Mouse (Mus musculus) retina, postnatal 7 days (tissue): ENCODE results near the gene Dnaic1.
"Not testable (repeated sequence)": the region's sequence is repeated elsewhere in the genome, so short reads cannot be mapped to it uniquely, and the experiment has no call there.

ENCODE experiments used
- DNase-seq: peaks from one replicate; pipeline ENCODE4 v3.0.0-alpha.2; 2012; ENCODE audit warnings: low read depth, low spot score

Dnaic1 gene

DNA sequence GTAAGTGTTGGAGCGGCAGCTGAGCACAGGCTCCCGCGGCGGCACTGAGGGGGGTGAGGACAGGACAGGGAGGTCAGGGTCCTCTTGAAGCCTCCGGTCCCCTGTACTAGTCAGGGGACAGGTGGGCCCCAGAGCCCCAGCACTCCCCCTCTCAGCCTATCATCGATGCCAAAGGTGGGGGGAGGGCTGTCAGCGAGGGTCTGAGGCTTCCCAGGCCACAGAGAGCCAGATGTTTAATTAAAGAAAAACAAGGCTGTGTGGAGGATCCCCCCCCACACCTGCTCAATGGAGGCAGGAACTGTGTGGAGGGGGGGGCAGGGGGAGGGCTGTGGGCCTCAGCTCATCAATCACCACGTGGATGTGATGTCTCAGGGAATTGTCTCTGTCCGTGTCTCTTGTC is 94.0 kb downstream of the Dnaic1 start:
- no peak for DNase-seq

- DNase-seq: no peak
Measured at GRCm38 (mm10) chr4:41664533-41664932, 95.0 kb downstream of the Dnaic1 start.

- DNase-seq: no peak
Measured at GRCm38 (mm10) chr4:41665009-41665675, 95.6 kb downstream of the Dnaic1 start.

DNA sequence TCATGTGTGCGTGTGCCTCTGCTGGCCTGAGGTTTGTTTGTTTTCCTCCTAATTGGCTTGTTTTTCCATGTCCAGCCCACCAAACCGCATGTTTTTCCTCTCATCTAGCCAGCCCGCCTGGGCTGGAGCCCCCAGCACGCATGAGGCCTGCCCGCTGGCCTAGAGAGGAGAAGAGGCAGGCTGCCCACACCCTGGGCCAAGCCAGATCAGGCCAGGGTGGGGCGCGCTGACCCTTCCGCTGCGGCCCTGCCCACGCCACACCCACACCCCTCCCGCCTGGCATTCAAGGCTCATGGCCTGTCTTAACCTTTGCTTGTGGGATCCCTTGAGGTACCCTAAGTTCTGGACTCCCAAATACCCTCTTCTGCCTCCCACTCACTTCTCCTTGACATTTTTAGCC is 97.1 kb downstream of the Dnaic1 start:
- no peak for DNase-seq

DNA sequence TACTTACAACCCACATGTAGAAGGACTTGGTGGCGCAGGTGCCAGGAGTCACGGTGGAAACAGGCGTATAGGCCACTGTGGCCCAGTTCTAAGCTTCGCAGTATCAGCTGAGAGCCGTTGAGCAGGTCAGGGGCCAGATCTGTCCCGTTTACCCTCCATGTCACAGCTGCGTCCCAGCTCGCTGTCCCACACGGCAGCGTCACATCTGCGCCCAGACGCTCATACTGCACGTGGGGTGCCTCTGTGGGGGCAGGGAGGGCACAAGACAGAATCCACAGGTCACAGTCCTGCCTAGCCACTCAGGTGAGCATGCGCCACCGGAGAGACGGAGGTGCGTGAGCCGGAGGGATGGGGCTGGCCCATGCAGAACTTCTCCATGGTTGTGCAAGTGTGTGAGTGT is 101.3 kb downstream of the Dnaic1 start:
- no peak for DNase-seq

- DNase-seq: no peak
Measured at GRCm38 (mm10) chr4:41671500-41671899, 101.9 kb downstream of the Dnaic1 start.

- peak; percentile 45 for DNase-seq
Measured at GRCm38 (mm10) chr4:41671963-41672480, 102.4 kb downstream of the Dnaic1 start.

- no peak for DNase-seq
Measured at GRCm38 (mm10) chr4:41672522-41672963, 103.0 kb downstream of the Dnaic1 start.

DNA sequence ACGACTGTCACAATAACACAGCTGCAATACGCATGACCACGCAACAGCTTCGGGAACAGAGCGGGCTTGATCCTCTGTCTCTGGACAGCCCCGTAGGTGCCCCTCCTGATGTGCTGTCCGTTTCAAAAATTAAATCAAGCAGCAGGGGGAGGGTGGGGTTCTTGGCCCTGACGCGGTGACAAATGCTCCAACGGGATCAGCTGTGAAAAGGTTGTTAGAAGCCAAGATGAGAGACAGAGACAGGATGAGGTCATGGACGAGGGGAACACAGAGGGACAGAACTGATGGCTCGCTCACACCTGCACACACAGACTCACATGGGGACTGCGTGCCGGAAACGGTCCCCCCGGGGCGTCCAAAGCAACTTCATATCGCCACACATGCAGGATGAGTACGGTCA is 103.6 kb downstream of the Dnaic1 start:
- no peak for DNase-seq

GRCm38 (mm10) chr4:41676248-41677005 is 106.9 kb downstream of the Dnaic1 start:
- no peak for DNase-seq

DNA sequence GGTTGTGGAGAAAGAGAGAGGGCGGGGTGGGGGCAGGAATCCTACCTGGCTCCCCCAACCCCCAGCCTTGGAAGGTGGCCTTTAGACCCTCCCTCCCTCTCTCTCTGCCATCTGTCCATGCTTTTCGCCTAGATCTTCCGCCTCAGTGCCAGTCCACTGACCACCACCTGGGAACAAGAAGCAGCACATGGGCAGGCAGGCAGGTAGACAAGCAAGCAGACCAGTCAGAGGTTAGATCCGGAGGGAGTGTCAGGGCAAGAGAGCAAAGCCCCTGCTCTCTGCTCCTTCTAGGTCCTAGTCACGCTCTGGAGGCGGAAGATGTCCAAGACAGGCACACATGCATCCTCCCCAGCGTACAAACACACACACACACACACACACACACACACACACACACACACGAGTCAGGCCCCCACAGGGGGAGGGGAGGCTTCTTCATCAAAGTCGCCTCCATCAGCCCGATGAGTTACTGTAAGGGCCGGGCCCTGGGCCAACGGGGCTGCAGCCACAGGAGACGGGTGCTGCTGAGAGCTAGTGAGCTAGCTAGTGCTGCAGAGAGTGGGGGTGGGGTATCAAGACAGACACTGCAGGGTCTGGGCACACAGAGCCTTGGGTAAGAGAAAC is 107.5 kb downstream of the Dnaic1 start:
- DNase-seq: no peak

- DNase-seq: no peak
Measured at GRCm38 (mm10) chr4:41678863-41679262, 109.3 kb downstream of the Dnaic1 start.

GRCm38 (mm10) chr4:41679291-41679690 is 109.7 kb downstream of the Dnaic1 start:
- no peak for DNase-seq

DNA sequence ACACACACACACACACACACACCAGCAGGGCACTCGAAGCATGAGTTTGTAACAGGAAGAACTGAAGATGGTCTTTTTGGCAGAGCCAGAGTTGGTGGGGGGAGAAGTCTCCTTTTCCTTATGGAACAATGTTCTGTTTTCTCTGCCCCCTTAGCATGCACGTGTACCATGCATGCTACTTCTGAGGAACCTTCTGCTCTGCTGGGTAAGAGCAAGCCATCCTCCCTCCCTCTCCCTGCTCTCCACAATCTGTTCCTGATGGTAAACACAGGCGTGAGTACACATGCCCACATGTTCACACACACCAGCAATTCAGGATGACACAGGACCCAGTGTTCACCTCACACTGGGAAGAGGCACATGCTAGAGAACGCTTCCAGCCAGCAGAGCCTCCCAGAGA is 111.6 kb downstream of the Dnaic1 start:
- no peak for DNase-seq

DNA sequence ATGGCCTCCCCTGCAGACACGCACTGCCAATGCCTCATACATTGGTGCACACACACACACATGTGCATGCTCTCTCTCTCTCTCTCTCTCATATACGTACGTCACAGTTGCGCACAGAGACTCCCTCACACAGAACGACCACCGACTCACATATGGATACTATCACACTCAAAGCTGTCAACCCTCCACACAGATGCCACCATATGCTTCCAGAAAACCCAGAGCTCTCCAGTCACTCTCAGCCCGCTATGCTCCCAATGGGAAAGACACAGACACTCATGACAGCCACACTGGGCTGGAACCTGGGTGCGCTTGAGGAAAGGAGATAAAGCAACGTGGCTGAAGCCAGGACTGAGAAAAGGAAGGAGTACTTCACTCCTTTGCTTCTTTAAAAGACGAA is 112.4 kb downstream of the Dnaic1 start:
- no peak for DNase-seq

- no peak for DNase-seq
Measured at GRCm38 (mm10) chr4:41682789-41683188, 113.2 kb downstream of the Dnaic1 start.

DNA sequence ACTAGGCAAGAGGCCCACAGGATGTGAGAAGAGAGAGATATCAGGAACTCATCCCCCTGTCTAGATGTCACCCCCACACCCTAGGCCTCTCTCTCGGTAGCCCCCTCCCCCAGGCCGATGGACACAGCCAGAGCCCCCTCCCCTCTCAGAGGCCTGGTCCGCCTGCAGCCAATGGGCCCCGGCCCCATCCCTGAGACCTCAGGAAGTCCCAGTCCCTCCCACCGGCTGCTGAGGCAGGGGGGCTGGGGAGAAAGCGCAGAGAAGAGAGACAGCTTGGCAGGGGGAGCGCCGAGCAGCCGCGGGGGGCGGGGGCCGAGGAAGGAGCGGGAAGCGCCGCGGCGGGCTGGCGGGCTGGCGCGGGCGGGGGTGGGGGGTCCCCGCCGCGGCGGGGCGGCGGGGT is 113.7 kb downstream of the Dnaic1 start:
- DNase-seq: not testable (repeated sequence)

- DNase-seq: not testable (repeated sequence)
Measured at GRCm38 (mm10) chr4:41684131-41684930, 114.8 kb downstream of the Dnaic1 start.

GRCm38 (mm10) chr4:41684931-41685453 is 115.4 kb downstream of the Dnaic1 start:
- DNase-seq: not testable (repeated sequence)

- not testable (repeated sequence) for DNase-seq
Measured at GRCm38 (mm10) chr4:41685882-41686492, 116.4 kb downstream of the Dnaic1 start.
